Mouse (Mus musculus) gastrocnemius, postnatal 10 days (tissue): ENCODE measurements around the gene Wnk2. TPM values are rescaled to one million over a fixed set of nuclear protein-coding genes. Genes with fewer than 3 reads are reported as not detected.
A peak's percentile ranks its signal among the peaks of the same experiment; 100 is the strongest.

Source experiments
- DNase-seq: peaks from one replicate; pipeline ENCODE4 v3.0.0; 2021; ENCODE audit warnings: mixed read lengths
- total RNA-seq, 2 experiments: library from RNA; stranded (reverse); gene quantifications; 2 replicates each; pipeline ENCODE4 v1.2.3; 2021

Gene Wnk2
- total RNA-seq, 2 experiments from 2014 or later: 55.7 to 60.7 TPM

DNA sequence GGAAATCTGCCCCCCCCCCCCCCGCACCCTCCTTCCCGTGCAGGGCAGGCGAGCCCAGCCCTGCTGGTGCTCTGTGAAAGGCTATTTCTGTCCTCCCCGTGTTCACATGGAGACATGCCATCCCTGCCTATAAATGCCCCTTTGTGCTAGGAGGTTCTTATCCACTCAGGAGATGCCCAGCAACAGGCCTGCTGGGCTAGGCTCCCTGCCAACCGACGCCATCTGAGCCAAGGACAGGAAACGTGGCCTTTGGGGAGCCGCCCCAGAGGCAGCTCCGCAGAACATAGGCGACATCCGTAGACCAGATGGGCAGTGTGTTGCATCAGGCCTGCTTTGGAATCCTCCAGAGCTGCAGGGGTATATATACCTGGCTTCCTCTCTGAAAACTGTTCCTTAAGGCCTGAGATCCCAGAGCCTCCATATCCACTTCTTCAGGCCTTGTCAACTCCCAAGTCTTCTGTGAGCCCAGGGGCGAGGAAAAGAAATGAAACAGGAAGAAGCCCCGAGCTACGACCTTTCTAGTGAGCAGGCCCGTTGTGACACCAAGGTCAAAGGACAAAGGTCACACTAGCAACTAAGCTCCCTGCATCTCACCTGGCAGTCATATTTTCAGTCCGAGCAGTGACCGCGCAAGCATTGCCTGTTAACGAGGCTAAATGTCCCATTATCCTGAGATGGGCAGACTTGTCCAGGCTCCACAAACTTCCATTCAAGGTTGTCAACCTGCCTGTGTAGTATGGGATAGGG lies 31.2 kb upstream of the Wnk2 start:
- DNase-seq: peak; percentile 64

DNA sequence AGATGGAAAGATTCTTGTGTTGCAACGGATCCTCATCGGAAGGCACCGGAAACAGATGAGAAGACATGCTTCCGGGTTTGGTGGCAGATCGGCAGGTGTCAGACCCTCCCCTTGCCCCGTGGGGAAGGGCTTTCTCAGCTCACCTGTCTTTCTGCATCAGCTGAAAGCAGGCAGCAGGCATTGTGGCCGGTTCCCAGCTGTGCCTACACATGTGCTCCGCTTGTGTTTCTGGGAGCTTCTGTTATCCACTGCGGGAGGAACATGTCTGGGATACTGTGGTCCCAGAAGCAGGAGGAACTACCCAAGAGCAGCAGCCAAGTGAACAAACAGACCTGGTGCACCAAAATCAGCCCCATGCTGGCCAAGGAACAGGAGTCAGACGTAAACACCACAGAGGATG lies 27.7 kb upstream of the Wnk2 start:
- no peak for DNase-seq

DNA sequence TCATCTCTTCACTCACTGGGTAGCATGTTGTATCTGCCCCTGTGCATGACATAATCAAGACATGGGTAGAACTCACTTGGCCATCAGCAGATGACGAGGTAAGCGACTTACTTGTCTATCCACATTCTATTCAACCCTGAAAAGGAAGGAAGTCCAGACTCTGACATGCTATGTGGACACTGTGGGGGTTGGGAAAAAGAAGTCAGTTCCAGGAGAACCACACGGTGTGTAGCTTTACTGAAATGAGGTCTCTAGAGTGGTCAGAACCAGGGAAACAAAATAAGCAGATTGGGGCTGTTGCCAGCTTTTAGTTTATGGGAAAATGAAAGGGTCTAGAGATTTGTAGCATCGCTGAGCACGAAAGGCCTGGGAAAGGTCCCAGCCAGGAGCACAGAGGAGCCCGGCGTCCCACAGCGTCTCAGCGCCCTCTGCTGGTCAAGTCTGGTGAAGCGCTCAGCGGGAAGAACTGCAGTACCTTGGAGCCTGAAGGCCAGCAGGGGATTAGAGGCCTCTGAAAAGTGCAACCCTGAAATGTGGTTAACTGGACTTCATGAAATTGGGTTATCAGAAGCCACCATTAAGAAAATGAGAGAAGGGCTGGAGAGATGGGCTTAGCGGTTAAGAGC lies 25.3 kb upstream of the Wnk2 start:
- peak; percentile 96 for DNase-seq

DNA sequence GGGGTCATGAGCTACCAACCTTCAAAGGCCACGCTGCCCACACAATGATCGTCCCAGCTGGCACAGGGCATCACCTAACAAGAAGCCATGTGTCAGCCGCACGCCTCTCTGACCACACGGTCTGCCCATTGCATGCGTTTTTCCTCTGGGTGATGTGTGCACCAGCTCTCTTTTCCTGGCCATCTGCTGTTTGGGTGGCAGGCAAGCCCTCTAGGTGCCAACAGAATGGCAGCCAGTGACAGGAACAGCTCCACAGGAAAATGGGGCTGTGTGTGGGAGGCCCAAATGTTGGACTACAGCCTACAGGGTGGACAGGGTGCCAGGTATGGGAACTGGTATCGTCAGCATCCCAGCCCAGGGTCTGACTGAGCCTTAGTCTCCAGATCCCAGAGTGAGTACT lies 24.5 kb upstream of the Wnk2 start:
- DNase-seq: no peak

DNA sequence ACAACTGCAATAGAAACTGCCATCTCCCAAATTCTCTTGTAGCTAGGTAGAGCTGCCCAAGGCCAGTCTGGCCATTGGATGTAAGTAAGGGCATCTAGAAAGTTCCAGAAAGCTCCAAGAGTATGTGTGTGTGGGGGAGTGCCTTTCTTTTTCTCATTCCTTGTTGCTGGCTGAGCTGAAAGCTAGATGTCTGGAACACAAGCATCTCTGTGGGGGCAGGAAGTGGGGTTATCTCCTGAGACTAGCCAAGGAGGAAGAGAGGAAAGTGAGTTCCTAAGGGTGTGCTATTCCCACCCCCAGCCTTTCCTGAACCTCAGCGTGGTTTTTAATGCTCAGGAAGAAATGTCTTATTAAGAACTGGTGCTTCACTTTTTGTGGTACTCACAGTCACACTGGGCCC lies 23.9 kb upstream of the Wnk2 start:
- no peak for DNase-seq

DNA sequence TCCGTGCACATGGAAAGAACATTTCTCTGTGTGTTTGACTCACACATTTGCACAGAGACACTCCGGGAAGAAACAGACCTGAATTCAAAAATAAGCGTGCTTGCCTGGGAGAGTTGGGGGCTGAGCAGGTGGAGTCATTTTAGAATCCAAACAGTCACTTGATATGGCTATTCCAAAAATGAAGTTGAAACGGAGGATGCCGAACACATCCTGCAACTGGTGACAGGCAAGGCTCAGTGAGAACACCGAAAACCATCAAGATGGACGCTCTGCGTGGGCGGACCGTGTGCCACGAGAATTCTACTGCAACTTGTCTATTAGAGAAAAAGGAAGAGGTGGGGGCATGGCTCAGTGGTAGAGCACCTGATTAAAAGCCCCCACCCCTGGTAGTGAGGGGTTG lies 22.8 kb upstream of the Wnk2 start:
- no peak for DNase-seq

DNA sequence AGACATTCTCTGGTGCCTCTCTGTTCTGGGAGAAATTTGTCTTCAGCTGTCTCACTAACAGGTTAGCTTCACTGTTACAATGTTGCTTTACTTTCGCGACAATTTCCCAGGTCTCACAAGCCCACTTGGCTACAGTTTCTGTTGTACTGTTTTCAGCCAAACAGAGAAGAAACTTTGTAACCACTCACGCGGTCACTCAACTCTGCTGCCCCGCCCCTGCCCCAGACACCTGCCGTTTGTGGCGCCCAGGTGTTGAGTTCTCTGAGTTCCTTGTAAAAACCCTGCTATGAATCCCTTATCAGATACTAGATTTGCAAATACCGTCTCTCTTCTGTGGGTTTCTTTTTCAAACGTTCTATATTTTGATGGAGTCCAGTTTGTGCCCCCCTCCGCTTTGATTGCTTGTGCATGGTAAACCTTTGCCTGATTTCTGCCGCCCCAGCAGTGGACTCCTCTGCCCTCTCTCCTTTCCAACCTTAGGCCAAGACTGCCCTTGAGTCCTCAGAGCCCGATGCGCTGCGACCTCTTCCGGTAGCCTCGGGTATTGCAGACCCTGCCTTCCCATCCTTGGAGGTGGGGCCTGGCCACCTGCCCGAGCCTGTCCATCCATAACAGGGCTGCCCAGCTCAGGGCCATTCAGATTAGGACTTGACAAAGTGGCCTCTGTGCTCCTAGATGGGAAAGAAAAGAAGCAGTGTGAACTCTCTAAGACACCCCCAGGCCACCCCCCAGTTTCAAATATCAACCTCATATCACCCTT lies 21.8 kb upstream of the Wnk2 start:
- DNase-seq: peak; percentile 97

DNA sequence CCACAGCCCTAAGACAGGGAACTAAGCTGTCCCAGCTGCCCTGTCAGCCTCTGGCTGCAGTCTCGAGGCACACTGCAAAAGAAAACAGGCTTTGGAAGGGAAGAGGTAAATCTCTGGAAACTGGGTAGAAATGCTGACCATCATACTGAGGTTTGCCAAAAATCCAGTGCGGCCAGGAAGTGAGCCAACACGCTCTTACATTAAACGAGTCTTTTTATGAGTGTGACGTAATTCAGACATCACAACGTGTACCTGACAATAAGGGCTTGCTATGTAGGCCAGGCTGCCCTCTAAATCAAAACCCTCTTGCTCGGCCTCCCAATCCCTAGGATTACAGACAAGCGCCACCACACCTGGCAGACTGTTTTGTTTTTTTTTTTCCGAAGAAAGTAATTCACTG lies 19.3 kb upstream of the Wnk2 start:
- DNase-seq: no peak

DNA sequence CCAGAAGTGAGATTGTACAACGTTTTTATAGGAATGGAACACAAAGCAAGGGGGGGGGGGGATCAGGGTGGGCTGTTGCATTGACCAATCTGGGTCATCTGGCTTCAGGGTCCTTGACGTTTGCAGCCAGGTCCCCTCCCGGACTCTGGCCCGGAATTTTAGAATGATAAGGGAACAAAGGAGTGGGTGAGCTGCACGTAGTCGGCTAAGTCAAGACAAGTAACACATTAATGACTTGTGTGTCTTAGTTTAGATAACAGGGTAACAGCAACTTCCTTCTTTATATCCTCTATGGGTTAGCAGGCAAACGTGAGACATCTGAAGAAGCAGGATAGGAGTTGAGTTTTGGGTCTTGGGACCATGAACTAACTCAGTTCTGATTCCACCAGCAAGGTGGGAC lies 15.8 kb upstream of the Wnk2 start:
- DNase-seq: no peak

DNA sequence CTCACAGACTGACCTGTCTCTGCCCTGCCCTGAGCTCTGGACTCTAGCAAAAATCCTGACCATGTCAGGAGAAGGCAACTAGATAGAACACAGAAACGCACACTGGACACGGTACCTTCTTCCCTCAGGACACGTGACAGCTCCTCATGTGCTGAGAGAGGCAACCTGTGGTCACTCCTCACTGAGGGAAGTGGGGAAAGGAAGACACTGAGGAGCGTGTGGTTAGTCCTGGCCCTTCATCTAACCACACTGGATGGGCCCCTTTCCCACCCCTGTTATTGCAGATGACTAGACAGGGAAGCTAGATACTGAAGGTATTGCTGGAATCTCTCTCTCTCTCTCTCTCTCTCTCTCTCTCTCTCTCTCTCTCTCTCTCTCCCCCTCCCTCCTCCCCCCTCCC lies 14.9 kb upstream of the Wnk2 start:
- no peak for DNase-seq

DNA sequence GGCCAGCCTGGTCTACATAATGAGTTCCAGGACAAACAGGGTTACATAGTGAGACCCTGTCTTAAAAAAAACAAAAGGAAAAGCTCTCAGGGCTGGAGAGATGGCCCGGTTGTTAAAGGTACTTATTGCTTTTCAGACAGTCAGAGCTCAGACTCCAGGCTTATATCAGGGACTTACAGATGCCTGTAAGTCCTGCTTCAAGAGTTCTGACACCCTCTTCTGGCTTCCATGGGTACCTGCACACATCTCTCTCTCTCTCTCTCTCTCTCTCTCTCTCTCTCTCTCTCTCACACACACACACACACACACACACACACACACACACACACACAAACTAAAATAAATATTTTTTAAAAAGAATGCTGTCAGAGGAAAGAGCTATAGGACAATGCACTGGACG lies 13.4 kb upstream of the Wnk2 start:
- no peak for DNase-seq

DNA sequence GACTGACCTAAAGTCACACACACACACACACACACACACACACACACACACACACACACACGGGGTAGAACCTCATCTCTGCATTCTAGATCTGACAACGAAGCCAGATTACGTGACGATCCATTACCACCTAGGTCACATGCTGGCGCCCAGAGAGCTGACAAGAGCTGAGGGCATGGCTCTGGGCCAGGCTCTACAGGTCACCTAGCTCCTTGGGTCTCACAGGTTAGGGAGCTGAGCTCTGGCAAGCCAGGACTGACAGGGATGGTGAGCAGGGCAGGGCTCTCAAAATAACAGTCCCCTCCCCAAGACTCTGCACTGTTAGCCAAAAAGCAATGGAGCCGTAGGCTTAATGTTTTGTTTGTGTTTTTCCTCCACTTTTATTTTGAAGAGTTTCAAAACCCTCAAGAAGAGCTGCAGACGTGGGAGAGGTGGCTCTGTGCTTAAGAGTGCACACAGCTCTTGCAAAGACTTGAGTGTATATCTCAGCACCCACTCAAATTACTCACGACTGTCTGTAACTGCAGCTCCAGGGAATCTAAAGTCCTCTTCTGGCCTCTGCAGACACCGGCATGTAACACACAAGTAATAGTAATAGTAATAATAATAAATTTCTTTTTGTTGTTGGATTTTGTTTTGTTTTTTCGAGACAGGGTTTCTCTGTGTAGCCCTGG lies 10.4 kb upstream of the Wnk2 start:
- DNase-seq: no peak

DNA sequence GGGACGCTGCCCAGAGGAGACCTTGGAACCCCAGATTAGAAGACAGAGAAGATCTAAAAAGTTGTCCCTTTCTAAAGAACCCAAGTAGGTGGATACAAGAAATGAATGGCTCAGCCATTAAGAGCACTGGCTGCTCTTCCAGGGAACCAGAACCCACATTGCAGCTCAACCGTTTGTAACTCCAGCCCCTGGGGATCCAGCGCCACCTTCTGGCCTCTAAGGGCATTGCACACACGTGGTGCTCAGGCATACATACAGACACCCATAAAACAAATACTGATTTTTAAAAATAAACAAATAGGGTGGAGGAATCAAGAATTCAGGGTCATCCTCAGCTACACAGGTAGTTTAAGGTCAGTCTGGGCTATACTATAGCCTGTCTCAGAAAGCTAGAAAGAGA lies 8.8 kb upstream of the Wnk2 start:
- no peak for DNase-seq

DNA sequence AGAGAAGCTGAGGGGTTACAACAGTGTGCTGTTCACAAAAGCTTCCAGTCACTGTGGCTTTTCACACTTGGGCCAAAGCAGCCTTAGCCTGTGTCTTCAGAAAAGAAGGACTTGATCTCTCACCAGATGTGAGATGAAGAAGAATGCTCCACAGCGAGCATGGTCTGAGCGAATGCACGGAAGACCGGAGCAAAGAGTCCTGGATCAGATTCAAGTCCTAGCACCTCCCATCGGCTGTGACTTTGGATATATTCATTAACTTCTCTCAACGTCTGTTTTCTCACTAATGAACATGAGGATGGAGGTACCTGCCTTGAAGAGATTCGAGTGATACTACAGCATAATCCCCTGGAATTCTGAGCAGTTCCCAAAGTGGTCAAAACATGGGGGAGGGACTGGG lies 6.8 kb upstream of the Wnk2 start:
- no peak for DNase-seq

DNA sequence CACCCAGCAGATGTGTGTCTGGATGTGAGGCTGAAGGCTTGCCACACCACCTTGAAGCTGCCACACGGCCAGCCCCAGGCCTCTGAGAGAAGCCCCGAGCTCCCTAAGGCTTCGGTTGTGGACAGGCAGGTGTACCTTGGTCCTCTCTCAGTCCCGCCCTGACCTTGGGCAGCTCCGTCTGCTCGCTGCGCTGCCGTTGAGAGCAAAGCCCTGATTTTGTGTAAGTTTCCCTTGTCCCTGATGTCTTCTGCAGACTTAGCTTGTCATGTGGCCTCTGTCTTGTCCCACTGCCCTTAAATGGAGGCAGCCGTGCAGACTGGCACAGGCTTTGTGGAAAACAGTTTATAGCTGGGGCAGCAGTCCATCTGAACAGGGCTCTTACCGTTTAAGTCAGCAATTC lies 6.2 kb upstream of the Wnk2 start:
- no peak for DNase-seq

DNA sequence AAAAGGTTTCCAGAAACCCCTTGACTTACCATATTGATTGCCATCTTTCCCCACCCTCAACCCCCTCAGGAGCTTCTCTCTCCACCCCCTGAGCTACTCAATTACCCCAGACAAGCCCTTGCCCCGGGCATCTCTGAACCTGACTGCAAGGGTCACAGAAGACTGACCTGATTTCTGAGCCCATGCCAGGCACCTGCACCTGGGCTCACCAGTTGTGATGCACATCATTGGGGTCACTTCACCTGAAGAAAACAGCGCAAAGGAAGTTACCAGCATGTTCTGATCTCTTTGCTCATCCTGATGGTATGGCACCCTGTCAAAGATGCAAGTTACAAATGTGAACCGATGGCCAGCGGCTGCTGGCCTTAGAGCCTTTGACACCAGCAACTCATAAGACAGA lies 873 bp upstream of the Wnk2 start:
- no peak for DNase-seq

DNA sequence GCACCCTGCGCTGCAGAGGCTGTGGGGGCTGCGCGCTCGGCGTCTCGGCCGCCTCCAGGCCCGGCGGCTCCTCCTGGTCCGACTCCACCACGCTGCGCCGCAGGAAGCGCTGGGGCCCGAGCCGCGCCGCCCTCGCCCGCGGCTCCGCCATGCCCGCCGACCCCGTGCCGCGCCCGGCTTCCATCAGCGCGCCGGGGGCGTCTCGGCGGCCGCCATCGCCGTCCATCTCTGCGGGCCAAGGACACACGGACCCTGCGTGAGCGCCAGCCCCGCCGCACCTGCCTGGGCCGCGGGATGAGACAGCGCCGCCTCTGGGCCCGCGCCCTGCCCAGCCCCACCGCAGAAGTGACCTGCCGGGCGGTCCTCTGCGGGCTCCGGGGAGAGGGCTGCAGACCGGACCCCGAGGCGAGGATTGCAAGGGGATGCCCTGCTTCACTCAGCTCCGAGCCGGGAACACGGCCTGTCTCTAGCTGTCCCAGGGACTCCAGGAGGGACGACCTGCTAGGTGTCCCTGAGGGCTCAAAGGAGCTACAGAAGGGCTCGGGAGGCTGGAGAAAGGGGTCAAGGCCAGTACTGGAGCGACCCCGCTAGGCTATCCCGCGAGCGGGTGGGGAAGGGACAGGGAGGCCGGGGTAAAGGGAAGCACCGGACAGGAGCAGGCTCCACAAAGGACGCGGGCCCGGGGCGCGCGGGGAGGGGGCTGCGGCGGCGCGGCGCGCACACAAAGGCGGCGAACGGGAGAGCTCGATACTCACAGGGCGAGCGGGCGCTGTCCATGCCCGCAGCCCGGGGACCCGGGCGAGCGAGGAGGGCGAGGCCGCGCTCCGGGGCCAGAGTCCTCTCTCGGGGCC lies 582 bp downstream of the Wnk2 start:
- peak; percentile 42 for DNase-seq

DNA sequence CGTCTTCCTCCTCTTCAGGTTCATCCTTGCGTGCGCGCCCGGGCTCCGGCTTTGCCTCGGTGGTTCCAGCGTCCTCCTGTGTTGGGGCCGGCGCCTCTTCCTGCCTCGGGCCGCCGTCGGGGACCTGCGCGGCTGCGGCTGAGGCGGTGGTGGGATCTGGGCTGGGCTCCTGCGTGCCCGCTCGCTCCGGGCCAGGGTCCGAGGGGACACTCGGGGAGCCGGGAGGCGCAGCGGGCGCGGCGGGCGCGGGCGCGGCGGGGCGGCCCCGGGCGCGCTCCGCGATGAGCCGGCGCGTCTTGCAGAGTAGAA lies 1.2 kb downstream of the Wnk2 start:
- DNase-seq: peak; percentile 27

DNA sequence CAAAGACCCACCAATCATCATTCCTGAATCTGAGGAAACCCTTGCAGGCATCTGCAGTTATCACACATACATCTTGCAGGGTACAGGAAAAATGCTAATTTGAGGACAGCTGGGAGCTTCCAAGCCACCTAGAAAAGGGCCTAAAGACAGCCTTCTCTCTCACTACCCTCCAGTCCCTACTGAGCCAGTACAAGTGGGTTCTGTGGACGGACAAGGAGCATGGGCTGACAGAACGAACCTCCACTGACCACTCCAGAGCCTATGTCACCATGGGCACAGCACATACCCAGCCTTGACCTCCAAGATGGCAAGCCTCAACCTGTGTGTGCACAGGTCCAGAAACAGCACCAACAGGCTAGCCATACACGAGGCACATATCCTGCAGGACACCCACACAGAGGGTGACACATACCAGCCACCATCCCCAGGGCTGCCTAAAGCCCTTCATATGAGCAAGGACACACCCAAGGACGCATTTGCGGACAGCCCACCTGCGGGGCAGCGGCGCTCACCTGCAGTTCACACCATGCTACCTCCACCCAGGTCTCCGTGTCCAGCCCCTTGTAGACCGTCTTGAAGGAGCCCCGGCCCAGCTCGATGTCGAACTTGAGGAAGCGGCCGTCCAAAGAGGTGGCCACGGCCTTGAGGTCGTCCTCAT lies 1.6 kb downstream of the Wnk2 start:
- DNase-seq: no peak

DNA sequence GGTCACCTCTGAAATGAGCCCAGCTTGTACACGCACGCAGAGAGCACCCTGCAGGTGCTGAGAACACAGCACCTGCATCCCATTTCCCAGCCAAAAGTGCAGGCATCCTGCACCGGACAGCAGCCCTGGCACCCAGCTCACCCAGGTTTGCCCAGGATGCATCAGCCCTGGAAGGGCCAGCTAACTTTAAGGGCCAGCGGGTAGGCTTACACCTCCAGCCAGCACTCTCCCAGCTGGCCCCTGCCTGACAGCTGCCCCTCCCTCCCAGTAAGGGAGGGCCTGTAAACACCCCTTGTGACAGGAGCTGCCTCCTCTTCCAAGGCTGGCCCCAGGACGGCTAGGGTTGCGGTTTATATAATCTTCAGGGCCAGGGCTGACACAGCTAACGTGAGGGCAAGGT lies 2.4 kb downstream of the Wnk2 start:
- peak; percentile 46 for DNase-seq

DNA sequence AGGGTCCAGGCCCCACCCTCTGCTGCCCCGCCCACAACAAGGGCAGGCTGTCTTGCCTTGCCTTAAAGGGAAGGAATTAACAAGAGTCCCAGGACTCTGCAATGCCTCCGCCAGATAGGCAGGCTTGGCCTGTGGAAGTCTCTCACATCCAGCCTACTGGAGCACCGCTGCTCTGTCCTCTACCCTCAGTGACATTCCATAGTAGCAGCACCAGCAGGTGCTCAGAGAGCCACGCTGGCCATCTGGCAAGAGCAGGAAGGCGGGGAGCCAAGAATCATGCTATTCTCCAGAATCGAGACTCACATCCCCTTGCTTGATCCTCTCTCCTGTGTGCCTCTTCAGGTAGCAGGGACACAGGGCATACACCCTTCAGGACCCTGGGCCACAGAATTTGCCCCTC lies 3.4 kb downstream of the Wnk2 start:
- peak; percentile 50 for DNase-seq

DNA sequence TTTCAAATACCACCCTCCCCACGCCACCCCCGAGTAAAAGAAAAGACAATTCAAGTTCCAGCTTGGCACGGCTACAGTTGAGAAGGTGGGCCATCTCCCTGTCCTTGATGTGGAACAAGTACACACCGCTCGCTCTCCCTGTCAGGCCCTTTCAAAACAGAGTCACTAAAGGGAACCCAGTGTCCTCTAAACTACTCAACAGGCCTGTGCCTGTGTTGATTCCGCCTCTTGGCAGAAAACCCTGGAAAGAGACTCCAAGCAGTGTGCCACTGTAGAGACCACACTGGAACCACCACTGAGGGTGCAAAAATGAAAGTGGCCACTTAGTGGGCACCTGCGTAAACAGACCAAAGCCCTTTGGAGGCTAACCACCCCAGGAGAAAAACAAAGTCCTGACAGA lies 4.5 kb downstream of the Wnk2 start:
- DNase-seq: no peak
